Mouse (Mus musculus) right cerebral cortex, adult 18-20 months (tissue): Measurements from ENCODE around the gene Eif1ad.

Source experiments
- DNase-seq: peaks from one replicate; pipeline ENCODE4 v3.0.0; 2022; ENCODE audit warnings: mixed read lengths

The Eif1ad gene

DNA sequence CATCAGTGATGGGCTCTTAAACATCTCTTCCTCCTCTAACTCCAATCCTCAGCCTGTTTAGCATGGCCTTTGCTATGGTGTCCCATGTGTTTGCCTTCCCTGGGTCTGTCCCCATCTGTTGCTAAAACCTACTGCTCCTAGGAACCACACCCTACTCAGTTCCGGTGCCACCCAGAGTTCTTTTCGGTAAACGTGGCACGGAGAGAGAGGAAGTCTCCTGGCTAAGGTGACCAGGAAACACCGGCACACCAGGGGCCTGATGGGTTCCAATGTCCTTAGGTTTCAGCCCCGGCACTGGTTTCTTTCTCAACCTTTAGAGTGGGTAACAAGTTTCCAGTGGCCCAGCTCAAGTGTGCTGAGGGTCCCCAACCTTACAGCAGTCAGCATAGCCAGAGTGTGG lies 54.0 kb downstream of the Eif1ad start:
- no peak for DNase-seq
